In genomic region chr4:122808108-122808507, GRCm38 (mm10) we compare ENCODE assay signal across 1 mouse cellular context.
TF ChIP-seq lines count a peak whose summit lies in the region.

No protein-coding gene starts in this region.

TF ChIP-seq in CH12.LX, 34 proteins besides CTCF, POLR2A, EP300 and RAD21 (continued from another document):
- TF ChIP-seq ZC3H11A (IDR thresholded peaks at IDR 0.05; ENCODE audit: low read depth, low read length) (peak; percentile 73), JUN (IDR thresholded peaks at IDR 0.05; ENCODE audit: insufficient read depth, low read depth, low read length) (no peak), POLR2AphosphoS2 (IDR thresholded peaks at IDR 0.05; ENCODE audit: low read depth, low read length) (no peak), USF2 (conservative IDR thresholded peaks at IDR 0.05; ENCODE audit: low read depth, low read length) (no peak), SIN3A (IDR thresholded peaks at IDR 0.05; ENCODE audit: low read length) (no peak)
